Mouse (Mus musculus): ENCODE measurements around the gene Arhgef33. TPM values are rescaled to one million over a fixed set of nuclear protein-coding genes. Genes with fewer than 3 reads are reported as not detected.

The Arhgef33 gene
- polyA plus RNA-seq, 1 experiment = not detected

DNA sequence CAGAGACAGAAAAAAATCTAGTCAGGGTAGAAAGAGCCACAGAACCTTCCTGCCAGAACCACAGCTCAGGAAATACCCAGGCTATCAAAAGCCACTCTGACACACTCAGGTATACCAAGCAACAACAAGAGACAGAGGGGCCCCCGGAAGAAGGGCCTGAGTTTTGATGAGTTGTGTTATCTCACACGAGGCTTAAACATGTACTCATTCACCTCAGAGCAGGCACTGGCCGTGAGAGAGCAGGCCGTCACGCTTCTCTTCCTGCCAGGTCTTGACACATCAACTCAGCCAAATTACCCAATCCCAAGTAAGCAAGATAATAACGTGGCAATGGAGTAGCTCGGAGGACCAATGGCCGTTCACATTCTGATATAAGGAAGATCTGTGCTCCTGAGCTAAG is 16.5 kb downstream of the Arhgef33 start:
- TF ChIP-seq FOSL1 (IDR thresholded peaks at IDR 0.05; ENCODE audit: insufficient read depth, low read length, poor library complexity, severe bottlenecking) = no peak
- no peak for TF ChIP-seq CEBPB (IDR thresholded peaks at IDR 0.05; ENCODE audit: low read depth)
- no peak for TF ChIP-seq USF1 (IDR thresholded peaks at IDR 0.05; ENCODE audit: low read depth)
- TF ChIP-seq MYOG (IDR thresholded peaks at IDR 0.05; ENCODE audit: control insufficient read depth, extremely low read depth, insufficient read length) = no peak
- TF ChIP-seq CTCF (IDR thresholded peaks at IDR 0.05; ENCODE audit: control insufficient read depth, insufficient read depth, insufficient read length) = no peak
- no peak for TF ChIP-seq MYOD1 (IDR thresholded peaks at IDR 0.05; ENCODE audit: control insufficient read depth, insufficient read length, low read depth)
- TF ChIP-seq MAX (IDR thresholded peaks at IDR 0.05) = no peak
- H3K36me3 ChIP-seq (ENCODE audit: control insufficient read depth, insufficient read depth) = no peaks in the 10 kb centered on the region
- no peak overlapping the region for H3K4me3 ChIP-seq (ENCODE audit: insufficient read depth, poor library complexity, severe bottlenecking)
- H3K27me3 ChIP-seq (ENCODE audit: control insufficient read depth, insufficient read depth, insufficient read length) = no peaks in the 10 kb centered on the region
- no peaks in the 10 kb centered on the region for H3K79me2 ChIP-seq (ENCODE audit: control insufficient read depth, insufficient read depth)
- H3K79me3 ChIP-seq (ENCODE audit: low read depth) = no peaks in the 10 kb centered on the region
- H3ac ChIP-seq (ENCODE audit: control insufficient read depth, insufficient read length, low read depth) = no peak overlapping the region

DNA sequence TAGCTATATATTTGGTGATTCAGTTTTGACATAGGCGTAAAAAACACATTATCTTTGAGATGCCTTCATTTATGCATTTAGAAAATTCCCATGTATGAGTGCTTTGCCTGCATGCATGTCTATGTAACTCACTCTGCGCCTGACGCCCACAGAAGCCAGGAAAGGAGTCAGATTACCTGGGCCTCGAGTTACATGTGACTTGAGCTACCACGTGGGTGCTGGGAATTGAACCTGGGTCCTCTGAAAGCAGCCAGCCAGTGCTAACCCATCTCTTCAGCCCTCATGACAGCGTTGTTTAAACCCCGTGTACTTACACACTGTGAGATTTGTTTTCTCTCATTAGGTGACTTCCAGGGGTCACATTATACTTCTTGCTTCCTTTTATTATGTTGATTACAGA is 17.3 kb downstream of the Arhgef33 start:
- no peak overlapping the region for H3K4me3 ChIP-seq (ENCODE audit: insufficient read depth, poor library complexity, severe bottlenecking)
- no peaks in the 10 kb centered on the region for H3K79me3 ChIP-seq (ENCODE audit: low read depth)
- H3ac ChIP-seq (ENCODE audit: control insufficient read depth, insufficient read length, low read depth) = no peak overlapping the region
- TF ChIP-seq FOSL1 (IDR thresholded peaks at IDR 0.05; ENCODE audit: insufficient read depth, low read length, poor library complexity, severe bottlenecking) (no peak), USF1 (IDR thresholded peaks at IDR 0.05; ENCODE audit: low read depth) (no peak), CTCF (IDR thresholded peaks at IDR 0.05; ENCODE audit: control insufficient read depth, insufficient read depth, insufficient read length) (no peak), MYOD1 (IDR thresholded peaks at IDR 0.05; ENCODE audit: control insufficient read depth, insufficient read length, low read depth) (no peak), MAX (IDR thresholded peaks at IDR 0.05) (no peak), CEBPB (IDR thresholded peaks at IDR 0.05; ENCODE audit: low read depth) (no peak), MYOG (IDR thresholded peaks at IDR 0.05; ENCODE audit: control insufficient read depth, extremely low read depth, insufficient read length) (no peak)
- no peaks in the 10 kb centered on the region for H3K27me3 ChIP-seq (ENCODE audit: control insufficient read depth, insufficient read depth, insufficient read length)
- no peaks in the 10 kb centered on the region for H3K79me2 ChIP-seq (ENCODE audit: control insufficient read depth, insufficient read depth)
- no peaks in the 10 kb centered on the region for H3K36me3 ChIP-seq (ENCODE audit: control insufficient read depth, insufficient read depth)

GRCm38 (mm10) chr17:80325456-80325855 is 18.2 kb downstream of the Arhgef33 start:
- no peak overlapping the region for H3ac ChIP-seq (ENCODE audit: control insufficient read depth, insufficient read length, low read depth)
- no peaks in the 10 kb centered on the region for H3K36me3 ChIP-seq (ENCODE audit: control insufficient read depth, insufficient read depth)
- TF ChIP-seq USF1 (IDR thresholded peaks at IDR 0.05; ENCODE audit: low read depth) (no peak), MYOD1 (IDR thresholded peaks at IDR 0.05; ENCODE audit: control insufficient read depth, insufficient read length, low read depth) (no peak), MYOG (IDR thresholded peaks at IDR 0.05; ENCODE audit: control insufficient read depth, extremely low read depth, insufficient read length) (no peak), CEBPB (IDR thresholded peaks at IDR 0.05; ENCODE audit: low read depth) (no peak), CTCF (IDR thresholded peaks at IDR 0.05; ENCODE audit: control insufficient read depth, insufficient read depth, insufficient read length) (no peak), MAX (IDR thresholded peaks at IDR 0.05) (no peak), FOSL1 (IDR thresholded peaks at IDR 0.05; ENCODE audit: insufficient read depth, low read length, poor library complexity, severe bottlenecking) (no peak)
- H3K79me2 ChIP-seq (ENCODE audit: control insufficient read depth, insufficient read depth) = no peaks in the 10 kb centered on the region
- H3K4me3 ChIP-seq (ENCODE audit: insufficient read depth, poor library complexity, severe bottlenecking) = no peak overlapping the region
- no peaks in the 10 kb centered on the region for H3K27me3 ChIP-seq (ENCODE audit: control insufficient read depth, insufficient read depth, insufficient read length)
- no peaks in the 10 kb centered on the region for H3K79me3 ChIP-seq (ENCODE audit: low read depth)

- no peaks in the 10 kb centered on the region for H3K27me3 ChIP-seq (ENCODE audit: control insufficient read depth, insufficient read depth, insufficient read length)
- H3ac ChIP-seq (ENCODE audit: control insufficient read depth, insufficient read length, low read depth) = no peak overlapping the region
- no peaks in the 10 kb centered on the region for H3K79me3 ChIP-seq (ENCODE audit: low read depth)
- no peaks in the 10 kb centered on the region for H3K79me2 ChIP-seq (ENCODE audit: control insufficient read depth, insufficient read depth)
- no peak for TF ChIP-seq MYOD1 (IDR thresholded peaks at IDR 0.05; ENCODE audit: control insufficient read depth, insufficient read length, low read depth)
- no peak for TF ChIP-seq MAX (IDR thresholded peaks at IDR 0.05)
- no peak for TF ChIP-seq CTCF (IDR thresholded peaks at IDR 0.05; ENCODE audit: control insufficient read depth, insufficient read depth, insufficient read length)
- TF ChIP-seq FOSL1 (IDR thresholded peaks at IDR 0.05; ENCODE audit: insufficient read depth, low read length, poor library complexity, severe bottlenecking) = no peak
- TF ChIP-seq MYOG (IDR thresholded peaks at IDR 0.05; ENCODE audit: control insufficient read depth, extremely low read depth, insufficient read length) = no peak
- TF ChIP-seq USF1 (IDR thresholded peaks at IDR 0.05; ENCODE audit: low read depth) = no peak
- TF ChIP-seq CEBPB (IDR thresholded peaks at IDR 0.05; ENCODE audit: low read depth) = no peak
- no peaks in the 10 kb centered on the region for H3K36me3 ChIP-seq (ENCODE audit: control insufficient read depth, insufficient read depth)
- H3K4me3 ChIP-seq (ENCODE audit: insufficient read depth, poor library complexity, severe bottlenecking) = no peak overlapping the region
These were observed 19.2 kb downstream of the Arhgef33 start for GRCm38 (mm10) chr17:80326431-80326830.

DNA sequence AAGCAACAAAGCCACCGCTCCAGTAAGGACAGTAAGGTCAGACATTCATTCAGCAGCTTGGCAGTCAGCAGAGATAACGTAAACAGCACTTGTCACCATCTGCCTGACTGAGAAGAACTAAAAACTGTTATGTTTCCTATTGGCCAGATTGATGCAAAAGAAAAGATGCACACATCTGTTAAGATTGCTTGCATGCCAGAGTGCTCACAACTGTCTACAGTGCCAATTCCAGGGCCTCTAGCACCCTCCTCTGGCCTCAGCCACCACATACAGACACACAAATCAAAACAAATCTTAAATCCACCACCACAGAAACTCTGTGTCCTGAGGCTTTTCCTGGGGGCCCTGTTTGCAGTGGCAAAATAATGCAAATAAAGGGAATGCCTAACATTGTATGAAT is 25.2 kb downstream of the Arhgef33 start:
- Histone ChIP-seq H3K79me2 (ENCODE audit: control insufficient read depth, insufficient read depth) (no peaks in the 10 kb centered on the region), H3K79me3 (ENCODE audit: low read depth) (no peaks in the 10 kb centered on the region), H3ac (ENCODE audit: control insufficient read depth, insufficient read length, low read depth) (no peak overlapping the region), H3K36me3 (ENCODE audit: control insufficient read depth, insufficient read depth) (no peaks in the 10 kb centered on the region), H3K4me3 (ENCODE audit: insufficient read depth, poor library complexity, severe bottlenecking) (no peak overlapping the region), H3K27me3 (ENCODE audit: control insufficient read depth, insufficient read depth, insufficient read length) (peaks cover 26% of the 10 kb centered on the region)
- TF ChIP-seq CTCF (IDR thresholded peaks at IDR 0.05; ENCODE audit: control insufficient read depth, insufficient read depth, insufficient read length) = peak; percentile 19
- no peak for TF ChIP-seq USF1 (IDR thresholded peaks at IDR 0.05; ENCODE audit: low read depth)

GRCm38 (mm10) chr17:80345277-80345676 is 38.1 kb downstream of the Arhgef33 start:
- H3K27me3 ChIP-seq (ENCODE audit: control insufficient read depth, insufficient read depth, insufficient read length) = no peaks in the 10 kb centered on the region
- no peak overlapping the region for H3ac ChIP-seq (ENCODE audit: control insufficient read depth, insufficient read length, low read depth)
- no peaks in the 10 kb centered on the region for H3K79me2 ChIP-seq (ENCODE audit: control insufficient read depth, insufficient read depth)
- TF ChIP-seq FOSL1 (IDR thresholded peaks at IDR 0.05; ENCODE audit: insufficient read depth, low read length, poor library complexity, severe bottlenecking) = no peak
- TF ChIP-seq MYOG (IDR thresholded peaks at IDR 0.05; ENCODE audit: control insufficient read depth, extremely low read depth, insufficient read length) = no peak
- TF ChIP-seq CEBPB (IDR thresholded peaks at IDR 0.05; ENCODE audit: low read depth) = no peak
- no peak for TF ChIP-seq USF1 (IDR thresholded peaks at IDR 0.05; ENCODE audit: low read depth)
- no peaks in the 10 kb centered on the region for H3K79me3 ChIP-seq (ENCODE audit: low read depth)
- no peaks in the 10 kb centered on the region for H3K36me3 ChIP-seq (ENCODE audit: control insufficient read depth, insufficient read depth)
- no peak overlapping the region for H3K4me3 ChIP-seq (ENCODE audit: insufficient read depth, poor library complexity, severe bottlenecking)

Measured in C2C12 (cell line).